Mouse (Mus musculus) hematopoietic stem cell, adult 5-6 weeks (primary cell): ENCODE measurements around the gene ccdc198. TPM values are rescaled to one million over a fixed set of nuclear protein-coding genes. Genes with fewer than 3 reads are reported as not detected.
"Not testable (repeated sequence)": the region's sequence is repeated elsewhere in the genome, so short reads cannot be mapped to it uniquely, and the experiment has no call there.

ENCODE experiments used
- ATAC-seq, 2 experiments: fragments of 125-278 bp in 1 of 2; replicated peaks in 1 of 2; 2 replicates each; pipeline ENCODE4 v1.8.0; 2016 to 2017; ENCODE audit warnings: inconsistent platforms in 2 of 2, mild to moderate bottlenecking in 2 of 2, moderate number of reproducible peaks in 2 of 2, low read depth in 1 of 2, moderate TSS enrichment in 1 of 2; ENCODE audit not compliant: low FRiP score in 2 of 2, poor library complexity in 2 of 2, severe bottlenecking in 2 of 2, insufficient read depth in 1 of 2, low TSS enrichment in 1 of 2
- total RNA-seq: library from RNA; stranded (forward); fragments of 172-1452, 232-1000 nt; gene quantifications from 2 replicates; pipeline ENCODE4 v1.2.3, GENCODE M21; 2017

ccdc198 gene
- total RNA-seq, 1 experiment from 2014 or later = not detected

DNA sequence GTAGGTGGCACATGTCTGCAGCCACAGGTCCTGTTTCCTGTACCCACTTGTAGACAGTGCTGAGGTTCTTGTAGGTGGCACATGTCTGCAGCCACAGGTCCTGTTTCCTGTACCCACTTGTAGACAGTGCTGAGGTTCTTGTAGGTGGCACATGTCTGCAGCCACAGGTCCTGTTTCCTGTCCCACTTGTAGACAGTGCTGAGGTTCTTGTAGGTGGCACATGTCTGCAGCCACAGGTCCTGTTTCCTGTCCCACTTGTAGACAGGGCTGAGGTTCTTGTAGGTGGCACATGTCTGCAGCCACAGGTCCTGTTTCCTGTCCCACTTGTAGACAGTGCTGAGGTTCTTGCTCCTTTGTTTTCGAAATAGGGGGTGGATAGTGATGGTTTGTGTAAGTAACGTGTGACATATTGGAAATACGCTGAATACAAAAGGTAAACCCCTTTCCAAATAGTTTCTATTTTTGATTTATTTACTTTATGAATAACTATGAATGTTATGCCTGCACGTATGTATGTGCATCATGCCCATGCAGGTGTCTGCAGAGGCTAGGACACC, 25.7 kb downstream of the ccdc198 start:
- not testable (repeated sequence) for ATAC-seq

DNA sequence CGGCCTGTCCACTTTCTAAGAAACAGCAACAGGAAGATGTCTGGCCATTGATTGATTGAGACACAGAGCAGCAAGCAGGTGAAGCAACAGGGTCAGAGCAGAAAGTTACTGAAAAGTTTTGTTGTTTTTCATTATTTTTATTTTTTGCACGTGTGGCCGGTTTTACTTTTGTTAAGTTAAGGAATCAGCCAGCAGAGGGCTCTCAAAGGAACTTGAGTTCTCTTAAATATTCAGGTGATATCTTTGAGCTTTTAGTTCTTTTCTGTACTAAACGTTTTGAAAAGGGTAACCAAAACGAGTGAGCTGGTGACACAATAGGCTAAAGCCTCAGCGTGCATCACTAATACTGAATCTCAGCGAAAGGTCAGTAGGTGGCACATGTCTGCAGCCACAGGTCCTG, 26.6 kb downstream of the ccdc198 start:
- ATAC-seq = no peak

DNA sequence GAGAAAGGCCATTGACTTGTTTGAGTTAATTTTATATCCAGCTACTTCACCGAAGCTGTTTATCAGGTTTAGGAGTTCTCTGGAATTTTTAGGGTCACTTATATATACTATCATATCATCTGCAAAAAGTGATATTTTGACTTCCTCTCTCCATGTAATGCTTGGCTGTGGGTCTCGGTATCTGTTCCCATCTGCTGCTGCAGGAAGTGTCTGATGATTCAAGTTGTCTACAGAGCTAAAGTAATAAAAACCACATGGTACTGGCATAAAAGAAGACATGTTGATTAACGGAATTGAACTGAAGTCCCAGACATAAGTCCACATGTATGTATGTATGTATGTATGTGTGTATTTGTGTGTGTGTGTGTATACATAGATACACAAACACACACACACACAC, 35.1 kb downstream of the ccdc198 start:
- not testable (repeated sequence) for ATAC-seq

DNA sequence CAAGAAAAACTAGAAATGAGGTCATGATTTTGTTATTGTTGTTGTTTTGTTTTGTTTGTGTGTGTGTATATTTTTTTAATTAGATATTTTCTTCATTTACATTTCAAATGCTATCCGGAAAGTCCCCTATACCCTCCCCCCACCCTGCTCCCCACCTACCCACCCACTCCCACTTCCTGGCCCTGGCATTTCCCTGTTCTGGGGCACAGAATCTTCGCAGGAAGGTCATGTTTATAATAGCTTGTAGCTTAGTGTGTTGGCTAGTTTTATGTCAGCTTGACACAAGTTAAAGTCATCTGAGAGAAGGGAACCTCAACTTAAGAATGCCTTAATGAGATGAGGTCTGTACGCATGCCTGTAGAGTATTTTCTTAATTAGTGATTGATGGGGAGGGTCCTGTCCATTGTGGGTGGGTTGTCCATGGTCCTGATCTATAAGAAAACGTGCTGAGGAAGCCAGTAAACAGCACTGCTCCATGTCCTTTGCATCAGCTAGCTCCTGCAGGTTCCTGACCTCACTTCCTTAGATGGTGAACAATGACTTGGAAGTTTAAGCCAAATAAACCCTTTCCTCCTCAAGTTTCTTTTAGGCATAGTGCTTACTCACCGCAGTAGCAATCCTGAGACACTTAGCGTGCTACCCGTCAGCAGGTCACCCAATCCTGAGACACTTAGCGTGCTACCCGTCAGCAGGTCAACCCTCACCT, 44.0 kb downstream of the ccdc198 start:
- ATAC-seq = no peak

DNA sequence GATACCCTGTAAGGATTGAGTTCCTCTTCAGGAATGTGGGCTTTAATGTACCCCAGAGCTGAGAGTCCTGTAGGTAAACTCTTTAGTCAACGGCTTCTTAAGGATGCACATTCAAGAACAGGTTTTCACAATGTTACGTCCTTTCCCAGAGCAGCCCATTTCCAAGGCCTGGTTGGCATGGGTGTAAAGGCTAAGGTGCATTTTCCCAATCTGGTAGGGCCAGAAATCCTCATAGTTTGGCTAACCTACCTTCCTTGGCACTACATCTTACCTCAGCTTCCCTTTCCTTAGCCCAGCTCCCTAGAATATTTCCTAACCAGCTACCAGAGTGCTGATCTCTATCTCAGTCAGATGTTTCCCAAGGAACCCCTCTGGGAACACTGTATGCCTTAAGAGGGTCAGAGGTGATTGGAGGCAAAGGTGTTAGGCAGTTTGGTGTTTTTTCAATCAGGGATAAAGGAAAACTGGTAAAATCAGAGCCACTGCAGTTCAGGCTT, 48.2 kb downstream of the ccdc198 start:
- ATAC-seq = no peak

DNA sequence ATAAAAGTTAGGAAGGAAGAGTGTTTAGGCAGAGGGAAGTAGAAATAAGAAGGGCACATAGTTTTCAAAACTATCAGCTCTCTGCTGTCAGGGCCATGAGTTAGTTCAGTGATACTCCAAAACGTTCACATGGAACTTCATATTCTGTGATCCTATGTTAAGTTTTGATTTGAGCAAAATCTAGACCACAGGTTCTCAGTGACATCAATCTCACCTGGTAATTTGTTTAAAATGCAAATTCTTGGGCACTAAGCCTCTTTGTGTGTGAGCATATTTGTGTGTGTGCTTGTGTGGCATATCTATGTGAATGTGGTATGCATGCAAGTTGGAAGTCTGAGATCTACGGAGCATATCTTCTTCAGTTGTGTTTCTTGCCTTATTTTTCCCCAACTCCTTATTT, 59.0 kb downstream of the ccdc198 start:
- ATAC-seq = no peak

DNA sequence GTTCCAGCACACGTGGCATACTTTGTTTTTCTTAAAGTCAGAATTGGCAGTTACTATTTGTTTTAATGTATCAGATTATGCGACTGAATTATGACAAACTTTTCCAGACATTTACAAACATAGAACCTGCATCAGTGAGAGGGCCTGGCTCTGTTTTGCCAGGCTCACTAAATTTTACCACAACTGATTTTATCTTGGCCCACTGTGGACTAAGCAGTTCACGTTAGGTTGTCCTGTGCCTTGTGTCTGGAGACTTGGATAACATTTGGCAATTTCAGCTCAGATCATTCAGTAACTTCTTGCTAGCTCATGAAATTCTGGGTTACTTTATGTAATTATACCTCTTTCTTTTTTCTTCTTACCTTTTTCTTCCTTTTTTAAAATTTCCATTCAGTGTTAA, 65.5 kb downstream of the ccdc198 start:
- no peak for ATAC-seq

DNA sequence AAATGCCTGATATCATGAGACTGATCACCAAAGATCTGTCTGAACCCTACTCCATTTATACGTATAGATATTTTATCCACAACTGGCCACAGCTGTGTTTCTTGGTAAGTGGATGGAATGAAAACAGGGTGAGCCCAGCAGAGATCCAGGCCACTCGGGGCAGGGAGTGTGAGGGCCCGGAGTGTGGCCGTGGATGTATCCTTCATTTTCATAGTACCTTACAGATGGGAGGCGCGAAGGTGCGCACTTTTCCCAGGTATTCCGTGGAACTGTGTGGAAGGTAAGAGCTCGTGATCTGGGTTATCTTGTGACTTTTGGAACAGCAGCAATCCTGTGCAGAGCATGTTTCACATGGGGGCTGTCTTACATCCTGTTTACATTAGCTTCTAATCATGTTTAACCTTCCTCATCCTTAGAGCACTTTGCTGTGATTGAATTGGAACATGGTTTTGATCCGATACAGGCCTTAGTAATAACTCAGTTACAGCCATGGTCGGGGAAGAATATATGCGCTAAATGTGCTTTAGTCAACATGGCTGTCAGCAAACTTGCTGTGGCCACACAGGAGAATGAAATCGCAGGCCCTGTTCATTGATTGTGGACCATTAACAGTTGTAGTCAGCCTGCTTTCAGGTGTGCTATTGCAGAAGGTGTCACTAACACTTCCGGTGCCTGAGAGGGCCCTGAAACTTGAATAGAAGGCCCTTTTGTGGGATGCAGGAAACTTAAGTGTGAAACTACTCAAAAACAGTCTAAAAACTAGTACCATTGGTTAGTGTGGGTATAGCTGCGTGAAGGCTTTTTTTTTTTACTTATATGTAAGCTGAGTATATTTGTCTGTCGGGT, 71.8 kb downstream of the ccdc198 start:
- no peak for ATAC-seq

DNA sequence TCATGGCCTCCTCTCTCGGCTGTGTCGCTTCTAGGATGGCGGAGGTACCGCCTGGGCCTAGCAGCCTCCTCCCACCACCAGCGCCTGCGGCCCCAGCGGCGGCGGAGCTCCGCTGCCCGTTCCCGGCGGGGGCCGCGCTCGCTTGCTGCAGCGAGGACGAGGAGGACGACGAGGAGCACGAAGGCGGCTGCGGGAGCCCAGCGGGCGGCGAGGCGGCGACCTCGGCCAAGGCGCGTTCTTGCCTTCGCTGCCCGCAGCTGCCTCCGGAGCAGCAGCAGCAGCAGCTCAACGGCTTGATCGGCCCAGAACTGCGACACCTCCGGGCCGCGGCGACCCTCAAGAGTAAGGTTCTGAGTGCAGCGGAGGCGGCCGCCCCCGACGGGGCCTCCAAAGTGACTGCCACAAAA, 72.7 kb downstream of the ccdc198 start:
- peak in 1 of 2 experiments; percentile 38; a peak in 2 of 4 replicates for ATAC-seq

DNA sequence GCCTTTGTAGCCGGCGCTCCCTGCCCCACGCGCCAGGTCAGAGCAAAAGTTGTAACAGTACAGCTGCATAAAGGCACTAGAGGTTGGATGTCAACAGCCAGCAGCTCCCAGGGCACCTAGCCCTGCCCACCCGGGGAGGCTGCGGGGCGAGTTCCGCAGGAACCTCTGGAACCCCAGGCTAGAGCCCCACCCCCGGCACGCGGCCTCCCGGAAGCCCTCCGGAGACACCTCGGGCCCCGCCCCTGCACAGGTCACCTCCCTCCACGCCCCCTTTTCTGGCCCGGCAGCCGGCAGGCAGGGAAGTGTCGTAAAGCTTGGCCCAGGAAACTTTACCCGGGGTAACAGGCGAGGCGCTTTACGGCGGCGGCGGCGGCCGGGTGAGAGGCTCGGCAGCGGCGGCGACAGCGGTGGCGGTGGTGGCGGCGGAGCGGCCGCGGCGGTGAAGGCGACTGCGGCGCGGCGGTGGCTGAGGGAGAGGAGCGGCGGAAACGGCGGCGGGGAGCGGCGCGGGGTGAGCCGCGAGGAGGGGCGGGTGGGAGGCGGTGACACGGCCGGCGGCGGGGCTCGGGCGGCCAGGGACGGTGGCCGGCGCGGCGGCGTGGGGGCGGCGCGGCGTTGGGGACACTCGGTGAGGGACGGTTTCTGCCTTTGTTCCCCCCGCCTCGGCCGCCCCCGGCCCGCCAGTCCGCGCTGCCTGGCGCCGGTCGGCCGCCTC, 73.2 kb downstream of the ccdc198 start, which contains the start of gene Naa30:
Naa30 (plus strand) TSS at position 360 of the 715 bp plus-strand sequence.
- ATAC-seq = peak; percentile 98

DNA sequence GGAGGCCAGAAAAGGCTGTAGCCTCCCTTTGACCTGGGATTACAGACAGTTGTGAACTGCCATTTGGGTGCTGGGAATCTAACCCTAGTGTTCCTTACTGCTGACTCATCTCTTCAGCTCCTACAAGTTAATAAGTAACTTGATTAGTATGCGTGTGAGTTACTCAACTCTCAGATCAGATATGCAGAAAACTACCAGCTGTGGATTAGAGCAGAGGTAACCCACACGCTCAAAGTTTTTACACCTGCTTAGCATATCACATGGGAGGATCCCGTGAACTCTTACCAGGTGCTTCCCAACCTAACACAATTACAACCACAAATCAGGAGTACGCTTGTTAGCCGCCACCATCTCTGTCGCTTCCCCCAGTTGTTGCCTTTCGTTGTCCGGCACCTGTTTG, 74.0 kb downstream of the ccdc198 start:
- ATAC-seq = no peak

Other genes with a start within 250 kb of the ccdc198 start
- gene Ap5m1, start 179.4 kb downstream of the ccdc198 start, total RNA-seq = 23.8 and 33.0 TPM in 2 replicates
- 67.6 and 84.2 TPM in 2 replicates for gene Exoc5, start 178.8 kb downstream of the ccdc198 start, total RNA-seq
- gene Naa30, start 73.2 kb downstream of the ccdc198 start, total RNA-seq = 48.3 and 59.9 TPM in 2 replicates